Mouse (Mus musculus) ES-E14 (cell line): ENCODE measurements around the gene Pex1.

Experiments
- HCFC1 ChIP-seq: IDR thresholded peaks from 2 replicates; pipeline ENCODE4 v1.6.1; 2012; ENCODE audit warnings: low read length, inconsistent platforms, borderline replicate concordance; ENCODE audit not compliant: insufficient read depth
- ZC3H11A ChIP-seq: IDR thresholded peaks from 2 replicates; pipeline ENCODE4 v1.6.1; 2012; ENCODE audit warnings: low read depth, mild to moderate bottlenecking, inconsistent platforms, low read length, borderline replicate concordance
- ZNF384 ChIP-seq: IDR thresholded peaks from 2 replicates; pipeline ENCODE4 v1.6.1; 2012; ENCODE audit warnings: low read depth, low read length, inconsistent platforms

DNA sequence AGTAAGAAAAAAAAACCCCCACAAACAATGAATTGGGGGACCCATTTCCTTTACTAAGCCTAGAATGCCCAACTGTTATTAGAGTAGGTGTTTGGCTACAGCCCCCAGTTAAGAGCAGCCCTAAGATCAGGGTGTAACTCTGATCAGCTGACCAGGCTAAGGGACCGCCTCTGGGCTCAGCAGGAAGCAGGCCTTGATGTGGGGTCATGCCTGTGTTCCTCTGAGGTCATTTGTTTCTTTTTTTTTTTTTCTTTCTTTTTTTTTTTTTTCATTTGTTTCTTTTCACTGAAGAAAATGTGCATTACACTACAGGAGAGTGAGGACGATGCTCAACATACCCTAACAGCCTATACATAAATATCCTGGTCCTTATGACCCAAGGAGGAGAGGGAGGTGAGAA, 17.9 kb upstream of the Pex1 start:
- TF ChIP-seq HCFC1 (no peak), ZNF384 (peak; percentile 77; the same call in 1 of the 2 replicates), ZC3H11A (no peak)
